Mouse (Mus musculus) adrenal gland, adult 8-10 months (tissue): ENCODE data around the gene Aldh6a1. TPM values are rescaled to one million over a fixed set of nuclear protein-coding genes. Genes with fewer than 3 reads are reported as not detected.

ENCODE experiments used
- DNase-seq: peaks from one replicate; pipeline ENCODE4 v3.0.0; 2022
- total RNA-seq, 4 experiments: library from RNA; stranded (reverse); gene quantifications; 2 replicates each; pipeline ENCODE4 v1.2.4; 2022

Aldh6a1 gene
- total RNA-seq, 4 experiments from 2014 or later, result 125 to 228 (median 171) TPM

GRCm38 (mm10) chr12:84408819-84409507, 41.8 kb downstream of the Aldh6a1 start, which contains the start of the genes Entpd5 and Bbof1:
Gene Entpd5 (minus strand): TSS chr12:84409029.
Gene Bbof1 (plus strand): TSS chr12:84409071.
- DNase-seq, result peak; percentile 80

GRCm38 (mm10) chr12:84407874-84408818, 42.7 kb downstream of the Aldh6a1 start:
- no peak for DNase-seq

GRCm38 (mm10) chr12:84407259-84407658, 43.5 kb downstream of the Aldh6a1 start:
- DNase-seq, result no peak

- no peak for DNase-seq
Observed at GRCm38 (mm10) chr12:84404541-84404940, 46.3 kb downstream of the Aldh6a1 start.

GRCm38 (mm10) chr12:84402923-84403322, 47.9 kb downstream of the Aldh6a1 start:
- no peak for DNase-seq

- peak; percentile 42 for DNase-seq
Observed at GRCm38 (mm10) chr12:84400653-84401052, 50.2 kb downstream of the Aldh6a1 start.

- DNase-seq, result peak; percentile 53
Observed at GRCm38 (mm10) chr12:84400068-84400467, 50.7 kb downstream of the Aldh6a1 start.

- no peak for DNase-seq
Observed at GRCm38 (mm10) chr12:84399663-84400062, 51.1 kb downstream of the Aldh6a1 start.

GRCm38 (mm10) chr12:84399135-84399534, 51.7 kb downstream of the Aldh6a1 start:
- no peak for DNase-seq

- DNase-seq, result no peak
Observed at GRCm38 (mm10) chr12:84398629-84399028, 52.2 kb downstream of the Aldh6a1 start.

GRCm38 (mm10) chr12:84397685-84398084, 53.1 kb downstream of the Aldh6a1 start:
- DNase-seq, result no peak

- no peak for DNase-seq
Observed at GRCm38 (mm10) chr12:84396947-84397679, 53.7 kb downstream of the Aldh6a1 start.

- no peak for DNase-seq
Observed at GRCm38 (mm10) chr12:84393847-84394246, 57.0 kb downstream of the Aldh6a1 start.

- DNase-seq, result no peak
Observed at GRCm38 (mm10) chr12:84392681-84393080, 58.1 kb downstream of the Aldh6a1 start.

- DNase-seq, result no peak
Observed at GRCm38 (mm10) chr12:84390336-84390735, 60.5 kb downstream of the Aldh6a1 start.

- no peak for DNase-seq
Observed at GRCm38 (mm10) chr12:84388774-84389400, 61.9 kb downstream of the Aldh6a1 start.

- no peak for DNase-seq
Observed at GRCm38 (mm10) chr12:84388097-84388496, 62.7 kb downstream of the Aldh6a1 start.

- DNase-seq, result no peak
Observed at GRCm38 (mm10) chr12:84385408-84385807, 65.4 kb downstream of the Aldh6a1 start.

- DNase-seq, result no peak
Observed at GRCm38 (mm10) chr12:84384644-84385081, 66.1 kb downstream of the Aldh6a1 start.

- no peak for DNase-seq
Observed at GRCm38 (mm10) chr12:84382369-84382768, 68.4 kb downstream of the Aldh6a1 start.
